Mouse (Mus musculus): ENCODE measurements at regions not wholly inside any gene's neighbourhood (a gene's known extent, or its start where the extent isn't known, plus 50 kb on each side); places are given as distances from the start of the nearest gene placed in this dataset.

GRCm38 (mm10) chr10:39239498-39240177 lies 76.0 kb upstream of the Ccn6 start:
- Histone ChIP-seq H3K27me3 (ENCODE audit: control insufficient read depth, insufficient read depth, low read length) (no peaks in the 10 kb centered on the region), H3K27ac (no peak overlapping the region), H3K4me3 (no peak overlapping the region), H3K9ac (ENCODE audit: low read depth, low read length) (peak overlapping the region; percentile 3; the same call in 1 of the 2 replicates), H3K36me3 (ENCODE audit: control insufficient read depth, insufficient read depth, low read length) (no peaks in the 10 kb centered on the region; the same call in 1 of the 2 replicates), H3K79me2 (replicated peaks; ENCODE audit: control insufficient read depth, insufficient read depth, low read length) (no peaks in the 10 kb centered on the region), H3K4me1 (ENCODE audit: control insufficient read depth, insufficient read depth, low read length) (peaks cover 5% of the 10 kb centered on the region)
- WGBS: 15% methylated on average over 17 of the region's 17 CpGs
- intact Hi-C loops (cut with DNase I): loop anchor here (1.0 to 5.0 kb wide), 4 partner anchors 69 to 281 kb away; partner anchors contain the start of gene Fyn
- peak; percentile 67 to 68 for DNase-seq
- TF ChIP-seq CTCF (IDR thresholded peaks at IDR 0.05) (peak; percentile 97), POLR2A (IDR thresholded peaks at IDR 0.05; ENCODE audit: insufficient read depth, low read depth, low read length) (no peak), EP300 (IDR thresholded peaks at IDR 0.05; ENCODE audit: insufficient read depth, low read depth, low read length) (peak; percentile 71; the same call in 1 of the 2 replicates)

GRCm38 (mm10) chr10:39238596-39238995 lies 75.0 kb upstream of the Ccn6 start:
- Histone ChIP-seq H3K4me1 (ENCODE audit: control insufficient read depth, insufficient read depth, low read length) (peaks cover 5% of the 10 kb centered on the region), H3K27ac (no peak overlapping the region), H3K79me2 (replicated peaks; ENCODE audit: control insufficient read depth, insufficient read depth, low read length) (no peaks in the 10 kb centered on the region), H3K9ac (ENCODE audit: low read depth, low read length) (no peak overlapping the region; the same call in 1 of the 2 replicates), H3K36me3 (ENCODE audit: control insufficient read depth, insufficient read depth, low read length) (no peaks in the 10 kb centered on the region; the same call in 1 of the 2 replicates), H3K27me3 (ENCODE audit: control insufficient read depth, insufficient read depth, low read length) (no peaks in the 10 kb centered on the region), H3K4me3 (no peak overlapping the region)
- peak; percentile 13 to 31 for DNase-seq
- TF ChIP-seq EP300 (IDR thresholded peaks at IDR 0.05; ENCODE audit: insufficient read depth, low read depth, low read length) (no peak), POLR2A (IDR thresholded peaks at IDR 0.05; ENCODE audit: insufficient read depth, low read depth, low read length) (no peak), CTCF (IDR thresholded peaks at IDR 0.05) (no peak)
- intact Hi-C loops (cut with DNase I): loop anchor here (2.0 to 5.0 kb wide), 3 partner anchors 68 to 209 kb away; partner anchors contain the start of gene Fyn
- 43% methylated on average over 10 of the region's 10 CpGs for WGBS

- Histone ChIP-seq H3K79me2 (replicated peaks; ENCODE audit: control insufficient read depth, insufficient read depth, low read length) (no peaks in the 10 kb centered on the region), H3K9ac (ENCODE audit: low read depth, low read length) (no peak overlapping the region), H3K36me3 (ENCODE audit: control insufficient read depth, insufficient read depth, low read length) (no peaks in the 10 kb centered on the region; the same call in 1 of the 2 replicates), H3K27me3 (ENCODE audit: control insufficient read depth, insufficient read depth, low read length) (no peaks in the 10 kb centered on the region), H3K27ac (no peak overlapping the region), H3K4me1 (ENCODE audit: control insufficient read depth, insufficient read depth, low read length) (peaks cover 5% of the 10 kb centered on the region), H3K4me3 (no peak overlapping the region)
- TF ChIP-seq CTCF (IDR thresholded peaks at IDR 0.05): no peak
- TF ChIP-seq POLR2A (IDR thresholded peaks at IDR 0.05; ENCODE audit: insufficient read depth, low read depth, low read length): no peak
- TF ChIP-seq EP300 (IDR thresholded peaks at IDR 0.05; ENCODE audit: insufficient read depth, low read depth, low read length): no peak
- peak in 1 of 2 experiments; percentile 36 for DNase-seq
- 52% methylated on average over 4 of the region's 4 CpGs for WGBS
- intact Hi-C loops (cut with DNase I): loop anchor here (5.0 kb wide), 1 partner anchor 210 kb away; no protein-coding TSS in a partner anchor
Measured at GRCm38 (mm10) chr10:39237549-39237948, 74.0 kb upstream of the Ccn6 start.

- H3K79me2 ChIP-seq (replicated peaks; ENCODE audit: control insufficient read depth, insufficient read depth, low read length): no peaks in the 10 kb centered on the region
- no peak for DNase-seq
- no peak overlapping the region for H3K9ac ChIP-seq (ENCODE audit: low read depth, low read length)
- intact Hi-C loops (cut with DNase I): no loop called here
- no peak overlapping the region for H3K27ac ChIP-seq
- peaks cover 3% of the 10 kb centered on the region; the same call in 1 of the 2 replicates for H3K4me1 ChIP-seq (ENCODE audit: control insufficient read depth, insufficient read depth, low read length)
- H3K4me3 ChIP-seq: no peak overlapping the region
- TF ChIP-seq POLR2A (IDR thresholded peaks at IDR 0.05; ENCODE audit: insufficient read depth, low read depth, low read length): no peak
- TF ChIP-seq EP300 (IDR thresholded peaks at IDR 0.05; ENCODE audit: insufficient read depth, low read depth, low read length): no peak
- TF ChIP-seq CTCF (IDR thresholded peaks at IDR 0.05): no peak
- WGBS: 47% methylated on average over 8 of the region's 8 CpGs
- H3K27me3 ChIP-seq (ENCODE audit: control insufficient read depth, insufficient read depth, low read length): no peaks in the 10 kb centered on the region
- no peaks in the 10 kb centered on the region; the same call in 1 of the 2 replicates for H3K36me3 ChIP-seq (ENCODE audit: control insufficient read depth, insufficient read depth, low read length)
Measured at GRCm38 (mm10) chr10:39233926-39234450, 70.4 kb upstream of the Ccn6 start.

DNA sequence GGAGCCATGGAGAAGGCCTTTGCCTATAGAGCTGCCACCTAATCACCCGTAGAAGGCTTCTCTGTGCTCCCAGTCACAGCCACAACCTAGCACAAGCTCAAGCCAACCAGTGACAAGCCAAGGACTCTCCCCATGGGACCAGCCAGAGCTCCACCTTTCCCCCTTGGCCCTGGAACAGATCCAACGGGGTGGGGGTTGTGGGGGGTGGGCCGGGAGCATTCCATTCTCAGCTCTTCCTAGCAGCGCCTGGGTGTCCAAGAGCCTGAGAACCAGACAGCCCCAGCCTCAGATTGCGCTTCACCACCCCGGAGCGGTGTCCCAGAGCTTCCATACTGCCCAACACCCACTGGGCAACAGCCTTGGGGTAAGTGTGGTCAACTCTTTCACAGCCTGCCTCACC lies 69.6 kb upstream of the Ccn6 start:
- Histone ChIP-seq H3K36me3 (ENCODE audit: control insufficient read depth, insufficient read depth, low read length) (no peaks in the 10 kb centered on the region; the same call in 1 of the 2 replicates), H3K27ac (no peak overlapping the region), H3K27me3 (ENCODE audit: control insufficient read depth, insufficient read depth, low read length) (no peaks in the 10 kb centered on the region), H3K79me2 (replicated peaks; ENCODE audit: control insufficient read depth, insufficient read depth, low read length) (no peaks in the 10 kb centered on the region), H3K4me1 (ENCODE audit: control insufficient read depth, insufficient read depth, low read length) (no peaks in the 10 kb centered on the region), H3K9ac (ENCODE audit: low read depth, low read length) (no peak overlapping the region), H3K4me3 (no peak overlapping the region)
- DNase-seq: no peak
- WGBS: 84% methylated on average over 7 of the region's 7 CpGs
- TF ChIP-seq CTCF (IDR thresholded peaks at IDR 0.05): no peak
- TF ChIP-seq EP300 (IDR thresholded peaks at IDR 0.05; ENCODE audit: insufficient read depth, low read depth, low read length): no peak
- TF ChIP-seq POLR2A (IDR thresholded peaks at IDR 0.05; ENCODE audit: insufficient read depth, low read depth, low read length): no peak
- intact Hi-C loops (cut with DNase I): no loop called here
